Mouse (Mus musculus): ENCODE data around the gene Cass4. TPM values are rescaled to one million over a fixed set of nuclear protein-coding genes. Genes with fewer than 3 reads are reported as not detected.

Cass4 gene
- polyA plus RNA-seq, 1 experiment from 2014 or later = 0.29 TPM

GRCm38 (mm10) chr2:172394052-172394392 lies 428 bp downstream of the Cass4 start:
- Histone ChIP-seq H3K4me1 (replicated peaks) (no peaks in the 10 kb centered on the region), H3K9ac (no peak overlapping the region), H3K4me3 (replicated peaks) (no peak overlapping the region), H3K27ac (no peak overlapping the region), H3K4me2 (replicated peaks) (no peak overlapping the region), H3K36me3 (no peaks in the 10 kb centered on the region), H3K9me3 (no peaks in the 10 kb centered on the region), H3K27me3 (replicated peaks) (no peaks in the 10 kb centered on the region)
- ATAC-seq = no peak
- WGBS = 59% methylated on average over 2 of the region's 2 CpGs

- Histone ChIP-seq H3K9me3 (no peaks in the 10 kb centered on the region), H3K27me3 (replicated peaks) (no peaks in the 10 kb centered on the region), H3K9ac (no peak overlapping the region), H3K4me3 (replicated peaks) (no peak overlapping the region), H3K36me3 (no peaks in the 10 kb centered on the region), H3K4me1 (replicated peaks) (no peaks in the 10 kb centered on the region), H3K27ac (no peak overlapping the region), H3K4me2 (replicated peaks) (no peak overlapping the region)
- ATAC-seq = no peak
- WGBS = 58% methylated on average over 4 of the region's 4 CpGs
Observed at GRCm38 (mm10) chr2:172394671-172395070, 1.1 kb downstream of the Cass4 start.

GRCm38 (mm10) chr2:172395961-172396360 lies 2.4 kb downstream of the Cass4 start:
- WGBS = 43% methylated on average over 9 of the region's 9 CpGs
- H3K9ac ChIP-seq = no peak overlapping the region
- no peak overlapping the region for H3K4me3 ChIP-seq (replicated peaks)
- H3K4me1 ChIP-seq (replicated peaks) = no peaks in the 10 kb centered on the region
- no peak overlapping the region for H3K4me2 ChIP-seq (replicated peaks)
- no peak for ATAC-seq
- no peak overlapping the region for H3K27ac ChIP-seq
- no peaks in the 10 kb centered on the region for H3K36me3 ChIP-seq
- no peaks in the 10 kb centered on the region for H3K9me3 ChIP-seq
- H3K27me3 ChIP-seq (replicated peaks) = no peaks in the 10 kb centered on the region

DNA sequence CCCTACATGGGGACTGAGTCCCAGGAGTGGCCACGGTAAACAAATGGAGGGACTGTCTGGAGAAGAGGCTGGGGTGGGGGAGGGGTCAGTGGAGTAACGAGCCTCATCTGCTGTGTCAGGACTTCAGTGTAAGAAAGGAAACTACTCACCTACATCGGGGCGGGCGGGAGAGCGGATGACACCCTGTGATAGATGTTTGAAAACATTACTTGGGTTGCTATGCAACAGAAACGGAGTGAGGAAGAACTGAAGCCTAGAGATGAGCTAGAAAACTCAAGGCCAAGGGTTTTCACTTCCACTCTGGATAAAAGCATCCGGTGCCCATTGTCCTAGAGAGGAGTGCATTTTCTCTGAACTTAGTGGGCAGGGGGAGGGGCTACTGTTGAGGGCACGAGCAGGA lies 6.3 kb downstream of the Cass4 start:
- no peak for ATAC-seq
- 26% methylated on average over 9 of the region's 9 CpGs for WGBS

DNA sequence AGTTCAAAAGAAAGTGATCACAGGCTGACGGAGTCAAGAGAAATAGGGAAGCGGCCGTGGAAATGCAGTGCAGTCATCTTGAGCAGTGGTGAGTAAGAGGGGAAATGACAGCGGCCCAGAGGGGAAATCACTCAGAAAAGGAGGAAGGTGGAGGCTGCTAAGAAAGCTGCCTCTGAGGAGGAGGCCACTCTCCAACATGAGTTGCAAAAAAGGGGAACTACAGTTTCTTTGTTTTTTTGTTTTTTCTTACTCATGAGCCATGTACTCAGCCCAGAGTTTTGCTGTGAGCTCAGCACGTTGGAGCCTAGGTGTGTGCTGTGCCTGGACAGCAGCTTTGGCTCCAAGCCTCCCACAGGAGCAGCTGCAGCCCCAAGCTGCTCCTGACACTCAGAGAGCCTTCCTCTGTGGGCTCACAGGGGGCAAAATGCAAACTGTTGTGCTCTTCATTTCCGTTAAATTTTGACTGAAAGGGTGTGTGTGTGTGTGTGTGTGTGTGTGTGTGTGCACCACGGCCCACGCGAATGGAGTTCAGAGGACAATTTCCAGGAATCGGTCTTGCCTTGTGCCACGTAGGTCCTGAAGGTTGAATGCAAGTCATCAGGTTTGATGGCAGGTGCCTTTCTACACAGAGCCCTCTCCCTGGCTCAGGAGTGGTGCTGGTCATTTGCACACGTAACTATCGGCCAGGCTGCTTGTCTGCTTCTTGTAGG lies 7.7 kb downstream of the Cass4 start:
- H3K36me3 ChIP-seq = no peaks in the 10 kb centered on the region
- no peaks in the 10 kb centered on the region for H3K27me3 ChIP-seq (replicated peaks)
- H3K4me3 ChIP-seq (replicated peaks) = no peak overlapping the region
- H3K4me1 ChIP-seq (replicated peaks) = no peaks in the 10 kb centered on the region
- H3K4me2 ChIP-seq (replicated peaks) = no peak overlapping the region
- H3K9me3 ChIP-seq = no peaks in the 10 kb centered on the region
- ATAC-seq = no peak
- WGBS = 65% methylated on average over 13 of the region's 13 CpGs
- H3K27ac ChIP-seq = no peak overlapping the region
- no peak overlapping the region for H3K9ac ChIP-seq

More for the DNA sequence above, 6.3 kb downstream of the Cass4 start:
- Histone ChIP-seq H3K9ac (no peak overlapping the region), H3K36me3 (no peaks in the 10 kb centered on the region), H3K9me3 (no peaks in the 10 kb centered on the region), H3K4me1 (replicated peaks) (no peaks in the 10 kb centered on the region), H3K27ac (no peak overlapping the region), H3K4me2 (replicated peaks) (no peak overlapping the region), H3K27me3 (replicated peaks) (no peaks in the 10 kb centered on the region), H3K4me3 (replicated peaks) (no peak overlapping the region)

GRCm38 (mm10) chr2:172404239-172404638 lies 10.6 kb downstream of the Cass4 start:
- ATAC-seq = no peak
- Histone ChIP-seq H3K27ac (no peak overlapping the region), H3K9me3 (no peaks in the 10 kb centered on the region), H3K4me1 (replicated peaks) (no peaks in the 10 kb centered on the region), H3K36me3 (no peaks in the 10 kb centered on the region), H3K27me3 (replicated peaks) (no peaks in the 10 kb centered on the region), H3K4me3 (replicated peaks) (no peak overlapping the region), H3K9ac (no peak overlapping the region), H3K4me2 (replicated peaks) (no peak overlapping the region)
- 58% methylated on average over 7 of the region's 7 CpGs for WGBS

GRCm38 (mm10) chr2:172405011-172405410 lies 11.4 kb downstream of the Cass4 start:
- Histone ChIP-seq H3K27ac (no peak overlapping the region), H3K4me1 (replicated peaks) (no peaks in the 10 kb centered on the region), H3K9me3 (no peaks in the 10 kb centered on the region), H3K9ac (no peak overlapping the region), H3K4me2 (replicated peaks) (no peak overlapping the region), H3K36me3 (no peaks in the 10 kb centered on the region), H3K27me3 (replicated peaks) (no peaks in the 10 kb centered on the region), H3K4me3 (replicated peaks) (no peak overlapping the region)
- ATAC-seq = no peak
- WGBS = 65% methylated on average over 3 of the region's 3 CpGs

DNA sequence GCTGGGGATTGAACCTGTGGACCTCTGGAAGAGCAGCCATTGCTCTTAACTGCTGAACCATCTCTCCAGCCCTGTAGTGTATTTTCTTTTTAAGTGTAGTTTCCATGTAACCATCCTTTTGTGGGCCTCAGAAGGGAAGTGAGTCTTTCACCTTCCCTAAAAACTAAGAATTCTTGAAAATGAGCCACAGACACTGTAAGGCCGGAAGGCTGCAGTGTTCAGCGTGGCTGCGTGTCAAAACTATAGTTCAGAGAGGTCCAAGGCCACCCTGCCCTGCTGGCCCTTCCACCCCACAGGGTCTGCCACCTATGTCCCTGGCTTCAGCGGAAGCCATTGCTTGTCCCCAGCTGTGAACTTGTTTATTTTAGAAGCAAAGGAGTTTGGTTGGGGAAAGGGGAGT lies 12.6 kb downstream of the Cass4 start:
- H3K9ac ChIP-seq = no peak overlapping the region
- no peaks in the 10 kb centered on the region for H3K36me3 ChIP-seq
- H3K9me3 ChIP-seq = no peaks in the 10 kb centered on the region
- no peaks in the 10 kb centered on the region for H3K27me3 ChIP-seq (replicated peaks)
- 67% methylated on average over 4 of the region's 4 CpGs for WGBS
- H3K27ac ChIP-seq = no peak overlapping the region
- ATAC-seq = no peak
- H3K4me2 ChIP-seq (replicated peaks) = no peak overlapping the region
- H3K4me1 ChIP-seq (replicated peaks) = no peaks in the 10 kb centered on the region
- no peak overlapping the region for H3K4me3 ChIP-seq (replicated peaks)

- WGBS = 72% methylated on average over 2 of the region's 2 CpGs
Observed at GRCm38 (mm10) chr2:172407499-172407898, 13.9 kb downstream of the Cass4 start.

DNA sequence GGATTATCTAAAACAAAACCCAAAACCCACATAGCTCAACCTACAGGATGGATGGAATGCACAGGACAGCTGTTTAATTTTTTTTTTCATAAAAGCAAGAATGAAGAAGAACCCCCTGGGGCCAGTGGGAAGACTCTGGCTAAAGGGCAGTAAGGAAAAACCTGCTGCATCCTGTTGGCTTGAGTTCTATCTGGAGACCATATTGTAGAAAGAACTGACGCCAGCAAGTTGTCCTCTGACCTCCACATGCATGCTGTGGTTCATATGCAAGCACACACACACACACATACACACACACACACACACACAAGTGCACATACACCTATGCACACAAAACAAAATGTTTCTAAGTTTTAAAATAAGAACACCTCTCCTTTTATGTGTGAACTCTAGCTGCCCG lies 17.1 kb downstream of the Cass4 start:
- Histone ChIP-seq H3K36me3 (no peaks in the 10 kb centered on the region), H3K4me1 (replicated peaks) (no peaks in the 10 kb centered on the region), H3K27ac (no peak overlapping the region), H3K9ac (no peak overlapping the region), H3K4me2 (replicated peaks) (no peak overlapping the region), H3K4me3 (replicated peaks) (no peak overlapping the region), H3K9me3 (no peaks in the 10 kb centered on the region), H3K27me3 (replicated peaks) (no peaks in the 10 kb centered on the region)
- WGBS = 80% methylated on average over 2 of the region's 2 CpGs
- no peak for ATAC-seq

More at GRCm38 (mm10) chr2:172407499-172407898, 13.9 kb downstream of the Cass4 start:
- Histone ChIP-seq H3K9me3 (no peaks in the 10 kb centered on the region), H3K4me1 (replicated peaks) (no peaks in the 10 kb centered on the region), H3K4me2 (replicated peaks) (no peak overlapping the region), H3K4me3 (replicated peaks) (no peak overlapping the region), H3K9ac (no peak overlapping the region), H3K36me3 (no peaks in the 10 kb centered on the region), H3K27me3 (replicated peaks) (no peaks in the 10 kb centered on the region), H3K27ac (no peak overlapping the region)
- no peak for ATAC-seq

GRCm38 (mm10) chr2:172411091-172411490 lies 17.5 kb downstream of the Cass4 start:
- 84% methylated on average over 11 of the region's 11 CpGs for WGBS
- no peak overlapping the region for H3K4me2 ChIP-seq (replicated peaks)
- no peaks in the 10 kb centered on the region for H3K27me3 ChIP-seq (replicated peaks)
- H3K4me3 ChIP-seq (replicated peaks) = no peak overlapping the region
- no peaks in the 10 kb centered on the region for H3K4me1 ChIP-seq (replicated peaks)
- no peaks in the 10 kb centered on the region for H3K9me3 ChIP-seq
- no peak overlapping the region for H3K9ac ChIP-seq
- no peak overlapping the region for H3K27ac ChIP-seq
- ATAC-seq = no peak
- H3K36me3 ChIP-seq = no peaks in the 10 kb centered on the region

DNA sequence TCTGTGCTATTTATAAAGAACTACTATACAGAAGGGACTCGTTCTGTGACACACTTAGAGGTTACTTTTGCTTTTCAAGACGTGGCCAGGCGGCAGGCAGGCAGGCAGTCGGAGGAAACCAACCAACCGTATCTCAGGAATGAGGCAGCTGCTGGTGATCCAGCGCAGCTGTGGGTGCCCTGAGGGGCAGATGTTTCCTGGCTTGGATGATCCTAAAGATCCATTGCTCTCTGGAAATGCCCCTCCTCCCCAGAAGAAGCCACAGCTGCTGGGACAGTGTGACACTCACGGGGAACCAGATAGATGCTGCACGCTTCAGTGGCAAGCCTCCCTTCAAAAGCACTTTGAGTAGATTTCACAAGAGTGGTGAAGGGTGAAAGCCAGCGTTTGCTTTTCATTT lies 18.9 kb downstream of the Cass4 start:
- 0 out of 2 replicates have a peak overlapping the region, but pooled peaks have one; percentile 14 for H3K4me2 ChIP-seq (replicated peaks)
- no peak overlapping the region for H3K9ac ChIP-seq
- H3K27me3 ChIP-seq (replicated peaks) = no peaks in the 10 kb centered on the region
- no peak for ATAC-seq
- 14% methylated on average over 9 of the region's 9 CpGs for WGBS
- no peaks in the 10 kb centered on the region for H3K4me1 ChIP-seq (replicated peaks)
- H3K27ac ChIP-seq = no peak overlapping the region
- H3K36me3 ChIP-seq = no peaks in the 10 kb centered on the region
- H3K4me3 ChIP-seq (replicated peaks) = no peak overlapping the region
- H3K9me3 ChIP-seq = no peaks in the 10 kb centered on the region

DNA sequence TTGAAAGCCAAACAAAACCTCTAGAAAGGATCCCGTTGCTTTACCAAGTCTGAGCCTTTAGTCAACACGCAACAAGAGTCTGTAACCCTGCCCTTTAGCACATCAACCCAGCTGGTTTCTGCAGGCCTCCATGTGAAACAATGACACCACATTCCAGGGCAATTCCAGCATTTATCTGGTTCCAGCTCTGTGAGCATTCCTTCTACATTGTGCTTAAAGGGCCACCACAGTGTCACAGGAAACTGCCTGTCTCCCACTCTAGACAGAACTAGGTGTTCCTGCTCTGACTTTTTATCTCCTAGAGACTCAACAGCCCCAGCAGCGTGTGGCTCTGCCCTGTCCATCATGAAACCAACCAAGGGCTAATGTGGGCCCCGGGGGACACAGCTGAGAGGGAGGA lies 19.7 kb downstream of the Cass4 start:
- no peaks in the 10 kb centered on the region for H3K4me1 ChIP-seq (replicated peaks)
- no peak for ATAC-seq
- WGBS = 20% methylated on average over 4 of the region's 4 CpGs
- H3K36me3 ChIP-seq = no peaks in the 10 kb centered on the region
- H3K9ac ChIP-seq = no peak overlapping the region
- no peak overlapping the region for H3K27ac ChIP-seq
- H3K27me3 ChIP-seq (replicated peaks) = no peaks in the 10 kb centered on the region
- H3K4me3 ChIP-seq (replicated peaks) = no peak overlapping the region
- H3K4me2 ChIP-seq (replicated peaks) = no peak overlapping the region
- no peaks in the 10 kb centered on the region for H3K9me3 ChIP-seq
